Mouse (Mus musculus) urinary bladder, postnatal 10 days (tissue): ENCODE measurements around the gene Vmn1r172.
"Not testable (repeated sequence)": the region's sequence is repeated elsewhere in the genome, so short reads cannot be mapped to it uniquely, and the experiment has no call there.

Experiments
- DNase-seq: peaks from one replicate; pipeline ENCODE4 v3.0.0; 2022; ENCODE audit warnings: low spot score

Vmn1r172 gene

GRCm38 (mm10) chr7:23658016-23658415, at the start of gene Vmn1r172:
TSS of gene Vmn1r172 (plus strand) at chr7:23658316.
- DNase-seq: no peak

- no peak for DNase-seq
Observed at GRCm38 (mm10) chr7:23630422-23630821, 27.7 kb upstream of the Vmn1r172 start, which contains the start of gene Vmn1r171. TSS of gene Vmn1r171 (plus strand) at chr7:23630722.

- not testable (repeated sequence) for DNase-seq
Observed at GRCm38 (mm10) chr7:23700403-23700802, 42.3 kb downstream of the Vmn1r172 start, which contains the start of gene Vmn1r173. TSS of gene Vmn1r173 (plus strand) at chr7:23700703.
